Mouse (Mus musculus) heart, embryonic 16.5 days (tissue): ENCODE data around the gene Hivep2. TPM values are rescaled to one million over a fixed set of nuclear protein-coding genes. Genes with fewer than 3 reads are reported as not detected.

Experiments used
- ATAC-seq: fragments of 200-750 bp; cut with Nextera tagmentation; replicated peaks from 2 replicates; pipeline ENCODE4 v1.8.0; 2017; ENCODE audit warnings: moderate number of reproducible peaks; ENCODE audit not compliant: insufficient read depth, low FRiP score; ENCODE audit errors: extremely low read depth
- H3K27ac ChIP-seq: fragments of 300-500 bp; sonication (generic); 2 replicates; pipeline ENCODE4 v1.5.1; 2014; ENCODE audit warnings: mild to moderate bottlenecking, low read length, control low read depth, moderate library complexity
- H3K27me3 ChIP-seq: fragments of 300-500 bp; sonication (generic); 2 replicates; pipeline ENCODE4 v1.6.1; 2014; ENCODE audit warnings: low read length, mixed read lengths; ENCODE audit not compliant: control insufficient read depth, insufficient read depth
- H3K36me3 ChIP-seq: fragments of 300-500 bp; sonication (generic); 2 replicates; pipeline ENCODE4 v1.6.1; 2014; ENCODE audit not compliant: control insufficient read depth, insufficient read depth
- H3K4me1 ChIP-seq: fragments of 300-500 bp; sonication (generic); 2 replicates; pipeline ENCODE4 v1.6.1; 2014; ENCODE audit warnings: low read length, mixed read lengths; ENCODE audit not compliant: control insufficient read depth, insufficient read depth
- H3K4me2 ChIP-seq: fragments of 300-500 bp; sonication (generic); 2 replicates; pipeline ENCODE4 v1.6.1; 2014; ENCODE audit warnings: low read depth, mild to moderate bottlenecking, control low read depth, low read length
- H3K4me3 ChIP-seq: fragments of 300-500 bp; sonication (generic); 2 replicates; pipeline ENCODE4 v1.5.1; 2014; ENCODE audit warnings: mild to moderate bottlenecking, control low read depth, low read length
- H3K9ac ChIP-seq: fragments of 300-500 bp; sonication (generic); 2 replicates; pipeline ENCODE4 v1.6.1; 2014; ENCODE audit warnings: low read length, control low read depth
- H3K9me3 ChIP-seq: fragments of 300-500 bp; sonication (generic); replicated peaks from 2 replicates; pipeline ENCODE4 v1.6.1; 2016; ENCODE audit warnings: low read length; ENCODE audit not compliant: control insufficient read depth
- WGBS: fragments of 180-500 bp; shearing (Covaris S2); extraction: QIAGEN DNeasy Blood & Tissue Kit; methylation state at CpG from one replicate; pipeline ENCODE4 v1.1.7; 2014; 5-methylcytosine and 5-hydroxymethylcytosine counted together
- polyA plus RNA-seq: library from polyadenylated mRNA; unstranded; fragments of >200 nt; fragmentation: Nextera tagmentation; extraction: Ambion mirVana; gene quantifications from 2 replicates; pipeline ENCODE4 v1.2.1, GENCODE M21; 2015

Gene Hivep2
- polyA plus RNA-seq, 1 experiment from 2014 or later: 5.7 TPM

DNA sequence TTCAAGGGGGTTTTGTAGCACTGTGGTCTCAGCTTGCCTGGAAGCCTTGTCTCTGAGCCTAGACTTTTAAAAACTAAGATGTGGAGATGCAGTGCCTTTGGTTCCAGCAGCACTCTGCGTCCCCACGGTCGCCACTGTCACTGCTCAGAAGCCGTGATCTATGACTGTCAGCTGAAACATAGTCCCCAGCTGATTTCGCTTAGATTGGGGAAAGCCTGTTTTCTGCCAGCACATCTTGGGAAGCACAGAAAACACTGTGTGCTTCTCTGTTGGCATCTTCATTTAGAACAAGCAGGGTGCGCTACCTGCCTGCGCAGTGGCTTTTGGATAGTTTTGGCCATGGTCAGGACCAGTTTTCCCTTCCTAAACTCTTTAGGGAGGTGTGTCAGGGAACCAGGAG lies 59.1 kb downstream of the Hivep2 start:
- Histone ChIP-seq H3K36me3 (no peaks in the 10 kb centered on the region), H3K4me3 (no peak overlapping the region), H3K9ac (no peak overlapping the region), H3K4me2 (no peak overlapping the region), H3K27me3 (no peaks in the 10 kb centered on the region), H3K4me1 (peaks cover 7% of the 10 kb centered on the region), H3K27ac (no peak overlapping the region), H3K9me3 (no peaks in the 10 kb centered on the region; the same call in 1 of the 2 replicates)
- 80% methylated on average over 7 of the region's 7 CpGs for WGBS
- no peak for ATAC-seq

DNA sequence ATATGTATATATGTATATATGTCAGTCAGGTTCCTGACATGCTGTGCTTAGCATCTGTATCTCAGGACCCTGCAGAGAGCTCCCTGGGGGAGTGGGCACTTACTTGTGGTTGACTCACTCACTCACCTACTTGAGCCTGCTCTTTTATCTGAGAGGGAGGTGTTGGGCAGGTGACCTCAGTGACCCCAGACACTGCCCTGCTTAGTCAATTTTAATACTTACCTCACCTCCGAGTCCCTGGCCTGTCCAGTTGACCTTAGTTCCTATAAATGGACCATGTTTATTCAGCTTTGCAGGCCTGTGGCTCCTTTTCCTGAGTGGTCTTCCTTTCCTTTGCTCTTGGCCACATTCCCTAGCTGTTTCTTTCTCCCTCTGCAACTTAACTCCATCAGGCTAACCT lies 61.9 kb downstream of the Hivep2 start:
- H3K36me3 ChIP-seq: no peaks in the 10 kb centered on the region
- no peak overlapping the region for H3K9ac ChIP-seq
- H3K4me3 ChIP-seq: no peak overlapping the region
- ATAC-seq: no peak
- 43% methylated on average over 1 of the region's 1 CpGs for WGBS
- H3K4me2 ChIP-seq: no peak overlapping the region
- no peaks in the 10 kb centered on the region for H3K4me1 ChIP-seq
- H3K27ac ChIP-seq: no peak overlapping the region
- H3K27me3 ChIP-seq: no peaks in the 10 kb centered on the region
- H3K9me3 ChIP-seq: no peaks in the 10 kb centered on the region; the same call in 1 of the 2 replicates

DNA sequence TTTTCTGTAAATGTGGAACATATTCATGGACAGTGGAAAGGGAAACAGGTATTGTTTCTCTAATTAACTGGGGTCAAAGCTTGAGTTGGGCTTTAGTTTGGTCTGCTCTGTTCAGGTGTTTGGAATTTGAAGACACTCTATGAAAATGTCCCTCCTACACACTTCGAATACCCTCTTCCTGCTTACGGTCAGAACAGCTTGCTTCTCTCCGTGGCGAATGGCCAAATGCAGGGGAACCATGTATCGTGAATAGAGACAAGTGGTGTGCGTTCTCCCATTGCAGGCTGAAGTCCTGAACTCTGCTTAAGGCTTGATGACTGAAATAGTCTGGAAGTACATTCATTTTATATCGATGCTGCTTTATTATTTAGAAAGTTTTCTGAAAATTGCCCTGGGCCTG lies 63.1 kb downstream of the Hivep2 start:
- H3K27me3 ChIP-seq: no peaks in the 10 kb centered on the region
- H3K27ac ChIP-seq: no peak overlapping the region
- no peak overlapping the region for H3K4me3 ChIP-seq
- ATAC-seq: no peak
- no peaks in the 10 kb centered on the region for H3K4me1 ChIP-seq
- H3K9me3 ChIP-seq: no peaks in the 10 kb centered on the region; the same call in 1 of the 2 replicates
- H3K36me3 ChIP-seq: no peaks in the 10 kb centered on the region
- no peak overlapping the region for H3K4me2 ChIP-seq
- no peak overlapping the region for H3K9ac ChIP-seq
- 74% methylated on average over 7 of the region's 7 CpGs for whole genome bisulfite sequencing

DNA sequence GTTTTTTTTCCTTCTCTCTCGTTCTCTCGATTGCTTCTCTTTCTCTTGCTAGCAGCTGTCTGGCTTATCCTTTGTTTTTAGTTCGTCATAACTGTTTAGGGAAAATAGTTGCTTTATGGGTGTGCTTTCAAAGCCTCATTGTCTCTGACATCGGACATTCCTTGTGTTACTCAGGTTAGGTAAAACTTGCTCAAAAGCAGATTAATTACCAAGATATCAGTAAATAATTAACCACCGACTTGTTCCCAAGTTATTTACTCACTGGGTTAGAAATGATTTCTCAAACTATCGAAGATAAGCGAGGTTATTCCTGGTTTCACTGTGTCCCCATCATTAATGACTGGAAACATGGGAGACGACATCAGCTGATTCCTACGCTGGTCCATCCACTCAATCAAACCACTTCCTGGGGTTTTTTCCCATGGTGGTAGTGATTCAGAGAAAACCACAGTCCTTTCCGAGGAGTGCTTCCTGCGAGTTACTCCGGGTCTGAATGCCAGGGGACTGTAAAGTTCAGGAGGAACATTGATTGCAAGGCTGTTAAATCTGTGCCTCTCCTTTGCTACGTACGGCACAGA lies 64.7 kb downstream of the Hivep2 start:
- no peak overlapping the region for H3K4me2 ChIP-seq
- H3K9me3 ChIP-seq: no peaks in the 10 kb centered on the region; the same call in 1 of the 2 replicates
- ATAC-seq: no peak
- no peaks in the 10 kb centered on the region for H3K4me1 ChIP-seq
- no peak overlapping the region for H3K4me3 ChIP-seq
- H3K27me3 ChIP-seq: no peaks in the 10 kb centered on the region
- H3K27ac ChIP-seq: no peak overlapping the region
- H3K9ac ChIP-seq: no peak overlapping the region
- no peaks in the 10 kb centered on the region for H3K36me3 ChIP-seq
- 86% methylated on average over 14 of the region's 14 CpGs for WGBS

DNA sequence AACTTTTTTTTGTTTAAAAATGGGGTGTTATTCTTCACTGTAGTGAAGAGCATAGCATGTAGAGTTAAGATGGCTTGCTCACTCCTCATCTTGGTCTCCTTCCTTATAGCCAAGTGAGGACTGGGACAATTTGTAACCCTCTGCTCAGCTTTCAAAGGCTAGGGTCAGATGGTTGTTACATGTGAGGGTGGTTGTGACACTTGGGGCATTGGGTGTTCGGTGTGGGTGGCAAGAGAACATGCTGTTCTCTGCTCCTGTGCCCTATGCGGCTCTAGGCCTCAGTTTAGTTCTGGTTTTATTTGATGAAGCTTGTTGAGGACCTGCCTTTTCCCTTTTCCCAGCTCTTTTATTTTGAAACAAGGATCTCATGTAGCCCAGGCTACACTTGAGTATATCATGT lies 66.7 kb downstream of the Hivep2 start:
- H3K4me1 ChIP-seq: no peaks in the 10 kb centered on the region
- no peaks in the 10 kb centered on the region for H3K27me3 ChIP-seq
- WGBS: 93% methylated on average over 2 of the region's 2 CpGs
- no peak overlapping the region for H3K27ac ChIP-seq
- ATAC-seq: no peak
- no peaks in the 10 kb centered on the region; the same call in 1 of the 2 replicates for H3K9me3 ChIP-seq
- H3K36me3 ChIP-seq: no peaks in the 10 kb centered on the region
- H3K4me2 ChIP-seq: no peak overlapping the region
- no peak overlapping the region for H3K9ac ChIP-seq
- H3K4me3 ChIP-seq: no peak overlapping the region

DNA sequence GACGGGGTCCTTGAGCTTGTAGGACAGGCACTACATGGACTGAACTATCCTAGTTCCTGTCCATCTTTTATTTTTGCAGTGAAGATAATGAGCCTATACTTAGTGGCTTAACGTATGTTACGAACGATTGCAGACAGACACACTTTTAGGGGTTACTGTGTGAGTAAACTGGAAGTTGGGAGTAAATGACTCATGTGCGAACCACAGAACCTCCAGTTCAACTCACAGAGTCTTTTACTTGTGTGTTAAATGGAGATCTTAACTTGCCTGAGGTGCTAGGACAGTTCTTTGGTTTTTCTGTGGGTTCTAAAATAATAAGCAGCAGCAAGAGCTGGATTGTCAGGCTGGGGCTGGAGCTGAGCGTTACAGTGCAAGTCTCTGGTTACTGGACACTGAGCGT lies 68.2 kb downstream of the Hivep2 start:
- Histone ChIP-seq H3K9ac (no peak overlapping the region), H3K9me3 (no peaks in the 10 kb centered on the region), H3K27ac (no peak overlapping the region), H3K4me3 (no peak overlapping the region), H3K36me3 (no peaks in the 10 kb centered on the region), H3K4me2 (no peak overlapping the region), H3K27me3 (no peaks in the 10 kb centered on the region), H3K4me1 (no peaks in the 10 kb centered on the region)
- 90% methylated on average over 7 of the region's 7 CpGs for WGBS
- no peak for ATAC-seq

DNA sequence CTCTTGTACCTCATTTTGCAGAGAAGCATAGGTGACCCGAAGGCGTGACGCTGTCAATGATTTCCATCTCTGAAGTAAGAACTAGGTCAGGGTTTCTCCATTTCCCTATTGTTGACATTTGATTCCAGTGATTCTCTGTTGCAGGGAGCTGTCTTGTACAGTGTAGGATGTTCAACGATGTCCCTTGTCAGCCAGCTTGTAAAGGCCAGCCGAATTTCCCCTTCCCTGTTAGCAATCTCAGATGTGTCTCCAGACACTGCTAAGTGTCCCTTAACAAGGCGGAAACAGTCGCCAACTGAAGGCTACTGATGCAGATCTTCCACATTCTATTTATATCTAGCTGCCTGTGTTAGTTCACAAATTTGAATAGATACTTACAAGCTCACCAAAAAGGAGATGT lies 68.9 kb downstream of the Hivep2 start:
- Histone ChIP-seq H3K9ac (no peak overlapping the region), H3K9me3 (no peaks in the 10 kb centered on the region), H3K36me3 (no peaks in the 10 kb centered on the region), H3K27me3 (no peaks in the 10 kb centered on the region), H3K4me1 (no peaks in the 10 kb centered on the region), H3K4me2 (no peak overlapping the region), H3K27ac (no peak overlapping the region), H3K4me3 (no peak overlapping the region)
- no peak for ATAC-seq
- 64% methylated on average over 7 of the region's 7 CpGs for WGBS

DNA sequence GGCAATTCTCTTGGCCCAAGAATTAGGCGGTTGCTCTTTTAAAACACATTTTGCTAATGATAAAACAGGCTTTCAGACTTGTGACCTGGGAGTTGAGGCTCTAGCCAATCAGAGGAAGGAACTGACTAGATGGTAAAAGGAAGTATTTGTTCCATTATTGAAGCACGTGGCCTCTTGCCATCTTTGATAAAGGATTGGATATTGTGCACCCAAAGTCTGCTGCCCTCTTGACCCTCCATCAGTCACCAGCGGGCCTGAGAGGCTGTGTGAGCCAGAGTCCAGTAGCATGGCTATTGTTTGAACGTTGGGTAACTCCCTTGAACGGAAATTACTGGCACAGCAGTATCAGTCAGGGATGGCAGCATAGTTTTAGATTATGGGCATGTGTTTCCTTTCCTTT lies 69.7 kb downstream of the Hivep2 start:
- Histone ChIP-seq H3K9me3 (no peaks in the 10 kb centered on the region), H3K36me3 (no peaks in the 10 kb centered on the region), H3K4me2 (no peak overlapping the region), H3K4me1 (no peaks in the 10 kb centered on the region), H3K4me3 (no peak overlapping the region), H3K9ac (no peak overlapping the region), H3K27ac (no peak overlapping the region), H3K27me3 (no peaks in the 10 kb centered on the region)
- WGBS: 50% methylated on average over 5 of the region's 5 CpGs
- ATAC-seq: no peak

DNA sequence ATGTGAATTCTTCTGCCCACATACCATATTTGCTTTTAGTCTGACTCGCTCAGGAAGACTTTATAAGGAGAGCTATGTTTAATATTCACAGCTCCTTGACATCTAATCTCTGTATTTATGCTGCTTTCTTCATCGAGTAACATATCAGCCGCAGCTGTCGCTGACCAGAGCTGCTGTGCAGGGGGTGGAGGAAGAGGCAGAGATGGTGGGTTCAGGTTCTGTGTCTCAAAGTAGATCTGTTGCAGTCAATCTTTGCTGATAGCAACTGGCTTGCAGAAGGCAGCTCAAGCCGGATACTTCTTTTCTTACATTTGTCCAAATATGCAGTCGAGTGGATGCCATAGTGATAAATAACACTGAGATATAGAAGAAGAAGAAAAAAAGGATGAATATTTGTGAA lies 70.6 kb downstream of the Hivep2 start:
- Histone ChIP-seq H3K4me3 (no peak overlapping the region), H3K4me2 (no peak overlapping the region), H3K27ac (no peak overlapping the region), H3K9me3 (no peaks in the 10 kb centered on the region), H3K36me3 (no peaks in the 10 kb centered on the region), H3K4me1 (0 out of 2 replicates have a peak, but pooled peaks cover 4% of the 10 kb centered on the region), H3K9ac (no peak overlapping the region), H3K27me3 (no peaks in the 10 kb centered on the region)
- ATAC-seq: no peak
- 80% methylated on average over 6 of the region's 6 CpGs for WGBS
